Mouse (Mus musculus): ENCODE measurements around the gene Nkx6-2. TPM values are rescaled to one million over a fixed set of nuclear protein-coding genes. Genes with fewer than 3 reads are reported as not detected.

The Nkx6-2 gene
- total RNA-seq, 2 experiments from 2014 or later, result not detected

GRCm38 (mm10) chr7:139583094-139583737 is 619 bp upstream of the Nkx6-2 start:
- no peak for DNase-seq
- H3K27ac ChIP-seq, result no peak overlapping the region
- peak overlapping the region; percentile 67 for H3K4me3 ChIP-seq
- intact Hi-C loops (cut with DNase I), result loop anchor here (10.0 kb wide), 1 partner anchor 278 kb away; no protein-coding TSS in a partner anchor
- no peak for TF ChIP-seq CTCF (IDR thresholded peaks at IDR 0.05)

GRCm38 (mm10) chr7:139581801-139582571 is 611 bp downstream of the Nkx6-2 start:
- H3K27ac ChIP-seq, result no peak overlapping the region
- intact Hi-C loops (cut with DNase I), result loop anchor here (10.0 kb wide), 1 partner anchor 277 kb away; no protein-coding TSS in a partner anchor
- peak; percentile 41 for DNase-seq
- H3K4me3 ChIP-seq, result peak overlapping the region; percentile 67
- no peak for TF ChIP-seq CTCF (IDR thresholded peaks at IDR 0.05)

- no peak overlapping the region for H3K27ac ChIP-seq
- DNase-seq, result no peak
- peak overlapping the region; percentile 67 for H3K4me3 ChIP-seq
- TF ChIP-seq CTCF (IDR thresholded peaks at IDR 0.05), result no peak
- intact Hi-C loops (cut with DNase I), result loop anchor here (10.0 kb wide), 1 partner anchor 276 kb away; no protein-coding TSS in a partner anchor
Measured at GRCm38 (mm10) chr7:139580851-139581775, 1.5 kb downstream of the Nkx6-2 start.

- intact Hi-C loops (cut with DNase I), result no loop called here
- no peak for TF ChIP-seq CTCF (IDR thresholded peaks at IDR 0.05)
- Histone ChIP-seq H3K27ac (no peak overlapping the region), H3K4me3 (no peak overlapping the region)
- no peak for DNase-seq
Measured at GRCm38 (mm10) chr7:139579261-139579905, 3.2 kb downstream of the Nkx6-2 start.

GRCm38 (mm10) chr7:139576064-139576686 is 6.4 kb downstream of the Nkx6-2 start:
- H3K4me3 ChIP-seq, result no peak overlapping the region
- no peak for TF ChIP-seq CTCF (IDR thresholded peaks at IDR 0.05)
- intact Hi-C loops (cut with DNase I), result no loop called here
- no peak for DNase-seq
- H3K27ac ChIP-seq, result no peak overlapping the region

GRCm38 (mm10) chr7:139572665-139573064 is 9.9 kb downstream of the Nkx6-2 start:
- intact Hi-C loops (cut with DNase I), result no loop called here
- no peak overlapping the region for H3K27ac ChIP-seq
- TF ChIP-seq CTCF (IDR thresholded peaks at IDR 0.05), result no peak
- no peak for DNase-seq
- no peak overlapping the region for H3K4me3 ChIP-seq

GRCm38 (mm10) chr7:139570788-139571187 is 11.8 kb downstream of the Nkx6-2 start:
- Histone ChIP-seq H3K4me3 (no peak overlapping the region), H3K27ac (no peak overlapping the region)
- intact Hi-C loops (cut with DNase I), result no loop called here
- TF ChIP-seq CTCF (IDR thresholded peaks at IDR 0.05), result no peak
- no peak for DNase-seq

GRCm38 (mm10) chr7:139566533-139566932 is 16.1 kb downstream of the Nkx6-2 start:
- TF ChIP-seq CTCF (IDR thresholded peaks at IDR 0.05), result no peak
- no peak overlapping the region for H3K4me3 ChIP-seq
- no peak overlapping the region for H3K27ac ChIP-seq
- intact Hi-C loops (cut with DNase I), result loop anchor here (5.0 to 10.0 kb wide), 2 partner anchors 64 to 352 kb away; partner anchors contain the start of genes Lrrc27 and Stk32c
- DNase-seq, result no peak

GRCm38 (mm10) chr7:139565998-139566397 is 16.6 kb downstream of the Nkx6-2 start:
- TF ChIP-seq CTCF (IDR thresholded peaks at IDR 0.05), result no peak
- Histone ChIP-seq H3K27ac (no peak overlapping the region), H3K4me3 (no peak overlapping the region)
- no peak for DNase-seq
- intact Hi-C loops (cut with DNase I), result loop anchor here (5.0 to 10.0 kb wide), 2 partner anchors 64 to 351 kb away; partner anchors contain the start of genes Lrrc27 and Stk32c

- Histone ChIP-seq H3K27ac (peak overlapping the region; percentile 35; the same call in 1 of the 2 replicates), H3K4me3 (no peak overlapping the region)
- DNase-seq, result peak; percentile 71
- TF ChIP-seq CTCF (IDR thresholded peaks at IDR 0.05), result no peak
- intact Hi-C loops (cut with DNase I), result loop anchor here (10.0 kb wide), 1 partner anchor 349 kb away; the partner anchor contains the start of genes Lrrc27 and Stk32c
Measured at GRCm38 (mm10) chr7:139564161-139564560, 18.4 kb downstream of the Nkx6-2 start.

GRCm38 (mm10) chr7:139563425-139563824 is 19.2 kb downstream of the Nkx6-2 start:
- intact Hi-C loops (cut with DNase I), result loop anchor here (10.0 kb wide), 1 partner anchor 349 kb away; the partner anchor contains the start of genes Lrrc27 and Stk32c
- peak overlapping the region; percentile 35; the same call in 1 of the 2 replicates for H3K27ac ChIP-seq

More at GRCm38 (mm10) chr7:139563425-139563824, 19.2 kb downstream of the Nkx6-2 start:
- DNase-seq, result no peak
- TF ChIP-seq CTCF (IDR thresholded peaks at IDR 0.05), result no peak
- H3K4me3 ChIP-seq, result no peak overlapping the region

Measured in gastrocnemius, adult 2 months (tissue).